Mouse (Mus musculus): ENCODE measurements at regions not wholly inside any gene's neighbourhood (a gene's known extent, or its start where the extent isn't known, plus 50 kb on each side); places are given as distances from the start of the nearest gene placed in this dataset.

DNA sequence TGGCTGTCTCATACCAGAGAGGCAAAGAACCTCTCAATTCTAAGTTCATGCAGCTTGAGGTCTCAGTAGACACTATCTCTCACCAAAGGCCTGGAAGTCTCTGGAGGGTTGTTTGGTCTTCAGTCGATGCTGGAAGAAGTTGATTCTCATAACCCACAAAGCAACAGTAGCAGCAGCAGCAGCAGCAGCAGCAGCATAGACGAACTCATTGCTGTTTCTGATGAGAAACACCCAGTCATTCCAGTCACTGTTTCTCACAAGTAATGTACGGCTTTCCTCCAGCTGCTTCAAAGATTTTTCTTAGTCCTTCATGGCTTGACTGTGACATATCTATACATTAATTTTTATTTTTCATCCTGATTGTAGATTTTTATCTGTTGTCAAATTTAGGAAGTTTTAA lies 298.1 kb upstream of the Hnrnpa3 start:
- no peak for TF ChIP-seq CTCF (IDR thresholded peaks at IDR 0.05; ENCODE audit: insufficient read depth, low read length)
- TF ChIP-seq POLR2A (IDR thresholded peaks at IDR 0.05; ENCODE audit: borderline replicate concordance, extremely low read depth, low read depth, low read length) = no peak
